Mouse (Mus musculus) neural tube, embryonic 15.5 days (tissue): Measurements from ENCODE around the gene Cul3. TPM values are rescaled to one million over a fixed set of nuclear protein-coding genes. Genes with fewer than 3 reads are reported as not detected.
A peak's percentile ranks its signal among the peaks of the same experiment; 100 is the strongest.

Source experiments
- ATAC-seq: fragments of 200-750 bp; cut with Nextera tagmentation; 2 replicates; pipeline ENCODE4 v1.8.0; 2017; ENCODE audit warnings: mild to moderate bottlenecking, moderate TSS enrichment, moderate library complexity; ENCODE audit not compliant: low FRiP score
- H3K27ac ChIP-seq: fragments of 300-500 bp; sonication (generic); replicated peaks from 2 replicates; pipeline ENCODE4 v1.5.1; 2015; ENCODE audit warnings: mild to moderate bottlenecking, inconsistent platforms
- H3K27me3 ChIP-seq: fragments of 300-500 bp; sonication (generic); replicated peaks from 2 replicates; pipeline ENCODE4 v1.6.1; 2015; ENCODE audit warnings: inconsistent platforms
- H3K36me3 ChIP-seq: fragments of 300-500 bp; sonication (generic); 2 replicates; pipeline ENCODE4 v1.6.1; 2015; ENCODE audit warnings: inconsistent platforms
- H3K4me1 ChIP-seq: fragments of 300-500 bp; sonication (generic); 2 replicates; pipeline ENCODE4 v1.6.1; 2015; ENCODE audit warnings: inconsistent platforms
- H3K4me2 ChIP-seq: fragments of 300-500 bp; sonication (generic); 2 replicates; pipeline ENCODE4 v1.6.1; 2015; ENCODE audit warnings: inconsistent platforms, mild to moderate bottlenecking, moderate library complexity
- H3K4me3 ChIP-seq: fragments of 300-500 bp; sonication (generic); replicated peaks from 2 replicates; pipeline ENCODE4 v1.5.1; 2015; ENCODE audit warnings: mild to moderate bottlenecking, inconsistent platforms
- H3K9ac ChIP-seq: fragments of 300-500 bp; sonication (generic); replicated peaks from 2 replicates; pipeline ENCODE4 v1.6.1; 2015; ENCODE audit warnings: mild to moderate bottlenecking, inconsistent platforms
- H3K9me3 ChIP-seq: fragments of 300-500 bp; sonication (generic); replicated peaks from 2 replicates; pipeline ENCODE4 v1.6.1; 2016; ENCODE audit warnings: inconsistent platforms
- WGBS: fragments of 180-500 bp; shearing (Covaris S2); methylation state at CpG from one replicate; pipeline ENCODE4 v1.1.7; 2015; ENCODE audit warnings: mixed read lengths; 5-methylcytosine and 5-hydroxymethylcytosine counted together
- polyA plus RNA-seq: library from polyadenylated mRNA; unstranded; fragments of >200 nt; fragmentation: Nextera tagmentation; extraction: Ambion mirVana; gene quantifications from 2 replicates; pipeline ENCODE4 v1.2.1, GENCODE M21; 2015

Gene Cul3
- polyA plus RNA-seq, 1 experiment from 2014 or later = 31.6 TPM

DNA sequence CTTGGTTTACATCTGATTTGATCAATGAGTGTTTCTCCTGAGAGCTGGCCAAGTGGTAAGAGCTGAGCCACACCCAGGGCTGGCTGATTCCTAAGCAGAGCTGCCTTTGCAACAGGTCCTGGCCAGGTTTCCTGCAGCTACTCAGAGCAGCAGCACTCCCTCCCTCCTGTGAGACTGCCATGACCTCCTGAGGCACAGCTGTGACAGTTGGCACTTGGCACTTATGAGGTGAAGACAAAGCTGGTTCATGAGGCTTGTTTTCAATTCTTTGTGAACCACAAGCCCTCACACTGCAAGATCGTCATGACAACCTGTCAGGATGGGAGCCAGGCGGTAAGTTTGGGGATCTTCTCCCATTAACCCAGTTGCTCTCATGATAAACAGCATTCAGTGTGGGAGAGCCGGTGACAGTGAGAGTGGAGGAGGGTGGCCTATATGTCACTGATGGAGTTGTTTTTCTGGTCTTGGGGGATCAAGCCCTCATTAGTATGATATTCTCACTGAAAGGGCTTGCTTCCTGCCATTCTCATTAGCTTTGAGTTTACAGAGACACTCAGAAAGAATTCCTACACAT, 115.4 kb downstream of the Cul3 start:
- H3K27me3 ChIP-seq = no peaks in the 10 kb centered on the region
- no peak overlapping the region for H3K4me2 ChIP-seq
- no peak overlapping the region for H3K9ac ChIP-seq
- H3K4me3 ChIP-seq = no peak overlapping the region
- peaks cover 6% of the 10 kb centered on the region; the same call in 1 of the 2 replicates for H3K4me1 ChIP-seq
- 39% methylated on average over 3 of the region's 3 CpGs for WGBS
- no peaks in the 10 kb centered on the region for H3K9me3 ChIP-seq
- no peak for ATAC-seq
- no peaks in the 10 kb centered on the region for H3K36me3 ChIP-seq
- H3K27ac ChIP-seq = no peak overlapping the region

DNA sequence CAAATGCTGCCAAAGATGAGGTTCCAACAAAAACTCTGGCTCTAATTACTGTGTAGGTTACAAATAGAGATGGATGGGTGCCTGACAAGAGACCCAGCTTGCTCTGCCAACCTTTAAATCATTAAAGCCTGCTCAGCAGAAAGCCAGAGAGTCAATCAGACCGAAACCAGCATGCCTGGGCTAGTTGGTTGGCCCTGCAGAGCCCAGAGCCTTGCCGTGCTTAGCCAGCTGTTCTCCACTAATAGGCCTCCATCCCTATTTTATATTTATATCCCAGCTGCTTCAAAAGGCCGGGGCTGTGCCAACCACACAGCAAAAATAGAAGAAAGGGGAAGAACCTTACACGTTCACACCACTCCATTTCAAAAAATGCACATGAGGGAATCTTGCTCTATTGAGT, 119.1 kb downstream of the Cul3 start:
- 41% methylated on average over 4 of the region's 4 CpGs for WGBS
- Histone ChIP-seq H3K9me3 (no peaks in the 10 kb centered on the region), H3K27me3 (no peaks in the 10 kb centered on the region), H3K4me3 (no peak overlapping the region), H3K36me3 (no peaks in the 10 kb centered on the region), H3K4me2 (no peak overlapping the region), H3K9ac (no peak overlapping the region), H3K27ac (0 out of 2 replicates have a peak overlapping the region, but pooled peaks have one; percentile 1), H3K4me1 (peaks cover 6% of the 10 kb centered on the region; the same call in 1 of the 2 replicates)
- peak; percentile 69 for ATAC-seq

DNA sequence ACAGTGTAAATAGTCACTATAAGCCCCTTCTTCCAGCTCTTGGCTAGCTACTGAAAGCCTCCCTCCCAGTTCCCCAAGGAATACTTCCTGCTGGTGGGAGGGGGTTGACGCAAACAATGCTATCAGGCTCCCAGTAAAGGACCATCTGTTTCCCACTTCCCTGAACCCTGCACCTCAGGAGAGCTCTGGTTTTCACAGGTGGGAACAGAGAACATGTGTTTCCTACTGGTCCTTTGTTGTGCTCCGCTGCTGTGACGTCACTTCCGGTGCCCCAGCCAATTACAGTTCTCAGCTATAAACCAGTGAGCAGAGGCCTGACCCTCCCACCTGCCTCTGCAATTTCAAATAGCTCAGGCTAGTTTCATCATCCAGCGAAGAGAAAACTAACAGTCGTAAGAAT, 122.0 kb downstream of the Cul3 start, which contains the start of gene Fam124b:
Gene Fam124b (minus strand): TSS at position 206 of the 400 bp plus-strand sequence.
- Histone ChIP-seq H3K4me3 (no peak within 1 kb of the TSS), H3K27ac (no peak within 1 kb of the TSS), H3K9ac (no peak within 1 kb of the TSS), H3K4me2 (no peak within 1 kb of the TSS), H3K4me1 (no peaks in the 10 kb centered on the region), H3K36me3 (no peaks in the 10 kb centered on the region), H3K9me3 (no peaks in the 10 kb centered on the region), H3K27me3 (no peaks in the 10 kb centered on the region)
- WGBS = 77% methylated on average over 6 of the region's 6 CpGs
- no peak for ATAC-seq

Other genes with a start within 250 kb of the Cul3 start
- 0.69 and 1.0 TPM in 2 replicates for gene Fam124b, start 122.0 kb downstream of the Cul3 start, polyA plus RNA-seq
- not detected in 2 replicates for gene Gm45261, start 121.0 kb upstream of the Cul3 start, polyA plus RNA-seq